Mouse (Mus musculus) liver, embryonic 14 days (tissue): ENCODE results near the gene Olfr1458. TPM values are rescaled to one million over a fixed set of nuclear protein-coding genes. Genes with fewer than 3 reads are reported as not detected.

Experiments
- polyA plus RNA-seq: library from polyadenylated mRNA; depleted of rRNA; stranded (reverse); fragments of >200 nt; gene quantifications from 2 replicates; pipeline ENCODE4 v1.2.3, GENCODE M21; 2012; rRNA removed

The Olfr1458 gene
- polyA plus RNA-seq = not detected in 2 replicates

DNA sequence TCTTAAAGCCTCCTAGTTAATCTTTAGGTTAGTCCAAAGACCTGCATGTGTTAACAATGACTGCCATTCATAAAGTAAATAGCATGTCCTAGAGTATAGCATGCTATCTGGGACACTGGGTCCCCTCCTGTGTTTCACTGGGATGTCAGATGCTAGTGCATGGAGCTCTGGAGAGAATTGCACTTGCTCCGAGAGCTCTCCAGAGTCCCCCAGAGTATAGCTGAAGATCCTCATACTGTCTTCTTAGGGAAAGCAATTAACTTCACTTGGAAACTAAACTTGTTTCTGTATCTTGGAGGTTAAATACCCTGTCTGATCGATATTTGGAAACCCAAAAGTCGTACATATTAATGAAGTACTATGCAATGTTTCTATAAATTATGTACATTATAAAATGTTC is at the start of gene Olfr1458:
TSS of gene Olfr1458 (minus strand) at position 101 of the 400 bp plus-strand sequence.

DNA sequence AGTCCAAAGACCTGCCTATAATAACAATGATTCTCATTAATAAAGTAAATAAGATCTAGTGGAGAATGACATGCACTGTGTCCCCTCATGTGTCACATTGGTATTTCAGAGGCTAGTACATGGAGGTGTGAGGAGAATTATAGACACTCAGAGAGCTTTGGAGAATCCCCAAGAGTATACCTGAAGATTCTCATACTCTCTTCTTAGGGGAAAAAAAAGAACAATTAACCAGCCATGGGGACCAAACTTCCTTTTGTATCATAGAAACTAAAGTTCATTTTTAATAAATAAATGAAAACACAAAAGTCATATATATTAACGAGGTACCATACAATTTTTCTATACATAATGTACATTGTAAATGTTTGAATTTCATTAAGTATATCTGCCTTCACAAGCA is 42.9 kb upstream of the Olfr1458 start, which contains the start of gene Olfr1459:
TSS of gene Olfr1459 (minus strand) at position 101 of the 400 bp plus-strand sequence.

DNA sequence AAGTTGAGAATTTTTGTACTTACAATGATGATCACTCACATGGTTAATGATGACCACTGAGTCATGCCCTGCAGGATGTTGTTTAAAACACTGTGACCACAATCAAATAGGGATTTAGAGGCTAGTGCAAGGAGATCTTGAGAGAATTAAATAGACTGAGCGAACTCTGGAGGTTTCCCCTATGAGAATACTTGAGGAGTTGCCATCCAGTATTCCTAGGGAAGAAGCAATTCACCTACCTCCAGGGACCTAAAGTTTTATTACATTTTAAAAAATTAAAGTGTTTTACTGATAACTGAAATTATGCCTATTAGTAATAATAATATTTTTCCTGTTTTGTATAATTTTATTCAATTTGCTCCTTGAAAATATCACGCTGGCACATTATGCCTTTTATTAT is 8.8 kb downstream of the Olfr1458 start, which contains the start of gene Olfr1457:
TSS of gene Olfr1457 (minus strand) at position 101 of the 400 bp plus-strand sequence.

DNA sequence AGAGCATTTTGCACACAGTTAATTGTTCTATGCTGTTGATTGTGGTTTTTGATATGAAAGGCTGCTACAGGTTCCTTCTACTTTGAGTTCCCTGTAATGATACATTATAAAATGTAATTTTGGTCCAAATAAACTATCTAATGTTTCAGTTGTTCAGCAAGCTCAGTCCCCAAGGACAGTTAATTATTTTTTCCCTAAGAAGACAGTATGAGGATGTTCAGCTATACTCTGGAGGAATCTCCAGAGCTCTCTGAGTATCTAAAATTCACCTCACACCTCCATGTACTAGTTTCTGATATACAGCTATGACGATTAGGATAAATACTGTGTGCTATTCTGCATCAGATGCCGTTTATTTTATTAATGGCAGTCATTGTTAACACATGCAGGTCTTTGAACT is 46.3 kb downstream of the Olfr1458 start, which contains the start of gene Olfr1454:
TSS of gene Olfr1454 (plus strand) at position 301 of the 400 bp plus-strand sequence.

Other genes starting within 250 kb of the Olfr1458 start
- not detected in 2 replicates for gene Olfr1444, start 249.5 kb downstream of the Olfr1458 start, polyA plus RNA-seq
- gene Olfr1445, start 222.9 kb downstream of the Olfr1458 start, polyA plus RNA-seq = not detected in 2 replicates
- not detected in 2 replicates for gene Olfr1446, start 213.3 kb downstream of the Olfr1458 start, polyA plus RNA-seq
- gene Olfr1447, start 203.0 kb downstream of the Olfr1458 start, polyA plus RNA-seq = not detected in 2 replicates
- not detected in 2 replicates for gene Olfr1448, start 182.4 kb downstream of the Olfr1458 start, polyA plus RNA-seq
- gene Olfr1449, start 175.9 kb downstream of the Olfr1458 start, polyA plus RNA-seq = not detected in 2 replicates
- gene Olfr1450, start 156.5 kb downstream of the Olfr1458 start, polyA plus RNA-seq = not detected in 2 replicates
- not detected in 2 replicates for gene Olfr1451, start 111.8 kb downstream of the Olfr1458 start, polyA plus RNA-seq
- not detected in 2 replicates for gene Olfr1453, start 78.4 kb downstream of the Olfr1458 start, polyA plus RNA-seq
- not detected in 2 replicates for gene Olfr1454, start 46.2 kb downstream of the Olfr1458 start, polyA plus RNA-seq
- gene Olfr1457, start 8.9 kb downstream of the Olfr1458 start, polyA plus RNA-seq = not detected in 2 replicates
- gene Olfr1459, start 42.8 kb upstream of the Olfr1458 start, polyA plus RNA-seq = not detected in 2 replicates
- not detected in 2 replicates for gene Olfr1461, start 56.2 kb upstream of the Olfr1458 start, polyA plus RNA-seq
- gene Olfr1462, start 79.0 kb upstream of the Olfr1458 start, polyA plus RNA-seq = not detected in 2 replicates
- not detected in 2 replicates for gene Olfr1463, start 124.6 kb upstream of the Olfr1458 start, polyA plus RNA-seq
- not detected in 2 replicates for gene Olfr1465, start 208.8 kb upstream of the Olfr1458 start, polyA plus RNA-seq
- gene Olfr1466, start 232.1 kb upstream of the Olfr1458 start, polyA plus RNA-seq = not detected in 2 replicates